Mouse (Mus musculus) liver, postnatal 0 days (tissue): Measurements from ENCODE around the gene Clic4. TPM values are rescaled to one million over a fixed set of nuclear protein-coding genes. Genes with fewer than 3 reads are reported as not detected.

Experiments
- ATAC-seq: fragments of 200-750 bp; cut with Nextera tagmentation; 2 replicates; pipeline ENCODE4 v1.8.0; 2017; ENCODE audit warnings: mild to moderate bottlenecking, moderate library complexity
- DNase-seq: peaks from one replicate; pipeline ENCODE4 v3.0.0-alpha.2; 2016
- H3K27ac ChIP-seq: fragments of 300-500 bp; sonication (generic); 2 replicates; pipeline ENCODE4 v1.5.1; 2014; ENCODE audit warnings: antibody characterized with exemption, moderate library complexity, mild to moderate bottlenecking, low read depth
- H3K27me3 ChIP-seq: fragments of 300-500 bp; sonication (generic); 2 replicates; pipeline ENCODE4 v1.6.1; 2014; ENCODE audit warnings: low read length, control low read depth, mixed read lengths; ENCODE audit not compliant: insufficient read depth
- H3K36me3 ChIP-seq: fragments of 300-500 bp; sonication (generic); replicated peaks from 2 replicates; pipeline ENCODE4 v1.6.1; 2014; ENCODE audit warnings: mild to moderate bottlenecking, control low read depth, low read length, moderate library complexity, mixed read lengths; ENCODE audit not compliant: insufficient read depth
- H3K4me1 ChIP-seq: fragments of 300-500 bp; sonication (generic); 2 replicates; pipeline ENCODE4 v1.6.1; 2014; ENCODE audit warnings: antibody characterized with exemption, mild to moderate bottlenecking, control low read depth; ENCODE audit not compliant: insufficient read depth
- H3K4me2 ChIP-seq: fragments of 300-500 bp; sonication (generic); 2 replicates; pipeline ENCODE4 v1.6.1; 2014; ENCODE audit warnings: low read depth, mild to moderate bottlenecking, low read length, moderate library complexity, mixed read lengths
- H3K4me3 ChIP-seq: fragments of 300-500 bp; sonication (generic); 2 replicates; pipeline ENCODE4 v1.5.1; 2014; ENCODE audit warnings: low read depth, low read length
- H3K9ac ChIP-seq: fragments of 300-500 bp; sonication (generic); replicated peaks from 2 replicates; pipeline ENCODE4 v1.6.1; 2014; ENCODE audit warnings: mild to moderate bottlenecking, moderate library complexity
- H3K9me3 ChIP-seq: fragments of 300-500 bp; sonication (generic); 2 replicates; pipeline ENCODE4 v1.6.1; 2016; ENCODE audit warnings: mild to moderate bottlenecking, control low read depth, low read length, mixed read lengths
- CTCF ChIP-seq: sonication (generic); IDR thresholded peaks from 2 replicates; pipeline ENCODE4 v1.5.1; 2016; ENCODE audit warnings: antibody characterized with exemption, low read depth
- EP300 ChIP-seq: IDR thresholded peaks from 2 replicates; pipeline ENCODE4 v1.6.1; 2016; ENCODE audit warnings: antibody characterized with exemption, low read depth, mild to moderate bottlenecking
- WGBS: fragments of 180-500 bp; shearing (Covaris S2); extraction: QIAGEN DNeasy Blood & Tissue Kit; methylation state at CpG from one replicate; pipeline ENCODE4 v1.1.7; 2014; ENCODE audit not compliant: insufficient replicate concordance; 5-methylcytosine and 5-hydroxymethylcytosine counted together
- polyA plus RNA-seq: library from polyadenylated mRNA; unstranded; fragments of >200 nt; fragmentation: Nextera tagmentation; extraction: Ambion mirVana; gene quantifications from 2 replicates; pipeline ENCODE4 v1.2.1, GENCODE M21; 2015

Clic4 gene
- polyA plus RNA-seq, 1 experiment from 2014 or later = 64.6 TPM

DNA sequence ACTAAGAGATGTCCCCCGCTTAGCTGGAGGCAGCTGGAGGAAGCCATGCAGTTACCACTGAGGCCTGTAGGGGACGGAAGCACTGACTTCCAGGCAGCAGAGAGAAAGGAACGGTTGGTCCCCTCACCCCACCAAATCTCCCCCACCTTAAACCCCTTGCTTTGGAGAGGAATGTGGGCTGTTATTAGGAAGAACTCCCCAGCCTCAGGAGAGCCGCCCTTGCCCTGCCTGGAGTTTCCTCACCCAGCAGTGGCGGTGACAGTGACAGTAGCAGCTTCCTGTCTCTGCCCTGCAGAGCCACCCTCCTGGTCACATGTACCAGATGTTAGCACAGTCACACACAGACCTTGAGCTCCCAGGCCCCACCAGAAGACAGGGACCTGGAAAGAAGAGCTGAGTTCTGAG lies 93.5 kb downstream of the Clic4 start:
- H3K9ac ChIP-seq = no peak overlapping the region
- peak; percentile 53 for DNase-seq
- ATAC-seq = peak; percentile 48; the same call in 1 of the 2 replicates
- peaks cover 6% of the 10 kb centered on the region; the same call in 1 of the 2 replicates for H3K4me1 ChIP-seq
- TF ChIP-seq CTCF (peak; percentile 68), EP300 (no peak)
- no peak overlapping the region for H3K4me3 ChIP-seq
- no peaks in the 10 kb centered on the region for H3K36me3 ChIP-seq
- 12% methylated on average over 5 of the region's 5 CpGs for whole genome bisulfite sequencing
- no peaks in the 10 kb centered on the region for H3K9me3 ChIP-seq
- 0 out of 2 replicates have a peak, but pooled peaks cover 4% of the 10 kb centered on the region for H3K27me3 ChIP-seq
- H3K27ac ChIP-seq = peak overlapping the region; percentile 11; the same call in 1 of the 2 replicates
- H3K4me2 ChIP-seq = 0 out of 2 replicates have a peak overlapping the region, but pooled peaks have one; percentile 27

DNA sequence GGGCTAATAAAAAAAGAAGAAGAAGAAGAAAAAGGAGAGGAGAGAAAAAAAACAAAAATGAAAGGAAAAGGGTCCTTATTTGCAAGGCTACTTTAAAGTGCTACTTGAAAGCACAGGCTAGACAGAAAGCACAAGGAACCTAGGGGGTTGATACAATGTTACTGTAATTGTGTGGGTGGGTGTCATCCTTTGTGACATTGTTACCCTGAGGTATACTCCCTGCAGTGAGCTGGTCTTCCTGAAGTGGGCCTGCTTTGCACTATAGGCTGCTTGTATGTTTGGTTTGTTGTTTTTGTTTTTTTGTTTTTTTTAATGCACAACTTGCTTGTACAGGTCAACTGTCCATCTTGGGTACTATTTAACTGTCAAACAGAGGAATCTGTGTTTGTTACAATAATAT lies 95.0 kb downstream of the Clic4 start:
- no peak for TF ChIP-seq CTCF
- no peak for TF ChIP-seq EP300
- no peak overlapping the region for H3K4me3 ChIP-seq
- H3K27ac ChIP-seq = no peak overlapping the region
- H3K9ac ChIP-seq = no peak overlapping the region
- no peaks in the 10 kb centered on the region for H3K9me3 ChIP-seq
- ATAC-seq (no peak), DNase-seq (no peak)
- no peak overlapping the region for H3K4me2 ChIP-seq
- H3K4me1 ChIP-seq = peaks cover 6% of the 10 kb centered on the region; the same call in 1 of the 2 replicates
- H3K27me3 ChIP-seq = 0 out of 2 replicates have a peak, but pooled peaks cover 4% of the 10 kb centered on the region
- H3K36me3 ChIP-seq = no peaks in the 10 kb centered on the region

DNA sequence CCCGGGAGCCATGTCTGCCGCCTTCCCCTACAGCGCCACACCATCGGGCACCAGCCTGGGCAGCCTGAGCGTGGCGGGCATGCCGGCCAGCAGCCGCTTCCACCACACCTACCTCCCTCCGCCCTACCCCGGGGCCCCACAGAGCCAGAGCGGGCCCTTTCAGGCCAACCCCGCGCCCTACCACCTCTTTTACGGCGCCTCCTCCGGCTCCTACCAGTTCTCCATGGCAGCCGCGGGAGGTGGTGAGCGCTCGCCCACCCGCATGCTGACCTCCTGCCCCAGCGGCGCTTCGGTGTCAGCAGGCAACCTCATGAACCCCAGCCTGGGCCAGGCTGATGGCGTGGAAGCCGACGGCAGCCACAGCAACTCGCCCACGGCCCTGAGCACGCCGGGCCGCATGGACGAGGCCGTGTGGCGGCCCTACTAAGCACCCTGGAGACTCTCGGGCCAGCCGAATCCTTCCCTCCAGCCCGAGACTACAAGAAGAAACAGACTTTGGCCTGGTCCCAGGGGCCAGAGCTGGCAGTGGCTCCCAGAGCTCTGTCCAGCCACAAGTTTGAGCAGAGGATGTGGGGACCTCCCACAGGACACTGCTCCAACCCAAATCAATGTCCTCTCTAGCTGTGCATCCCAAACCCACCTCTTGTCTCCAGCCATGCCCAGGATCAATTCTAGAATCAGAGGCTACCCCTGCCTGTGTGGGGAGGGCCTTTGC lies 97.1 kb downstream of the Clic4 start:
- DNase-seq = no peak
- Histone ChIP-seq H3K9me3 (no peaks in the 10 kb centered on the region), H3K27ac (no peak overlapping the region), H3K4me2 (0 out of 2 replicates have a peak overlapping the region, but pooled peaks have one; percentile 13), H3K4me3 (no peak overlapping the region), H3K4me1 (peaks cover 6% of the 10 kb centered on the region; the same call in 1 of the 2 replicates), H3K27me3 (0 out of 2 replicates have a peak, but pooled peaks cover 4% of the 10 kb centered on the region), H3K36me3 (no peaks in the 10 kb centered on the region), H3K9ac (no peak overlapping the region)
- WGBS = 62% methylated on average over 38 of the region's 38 CpGs
- TF ChIP-seq EP300 (no peak), CTCF (no peak)
- no peak for ATAC-seq

DNA sequence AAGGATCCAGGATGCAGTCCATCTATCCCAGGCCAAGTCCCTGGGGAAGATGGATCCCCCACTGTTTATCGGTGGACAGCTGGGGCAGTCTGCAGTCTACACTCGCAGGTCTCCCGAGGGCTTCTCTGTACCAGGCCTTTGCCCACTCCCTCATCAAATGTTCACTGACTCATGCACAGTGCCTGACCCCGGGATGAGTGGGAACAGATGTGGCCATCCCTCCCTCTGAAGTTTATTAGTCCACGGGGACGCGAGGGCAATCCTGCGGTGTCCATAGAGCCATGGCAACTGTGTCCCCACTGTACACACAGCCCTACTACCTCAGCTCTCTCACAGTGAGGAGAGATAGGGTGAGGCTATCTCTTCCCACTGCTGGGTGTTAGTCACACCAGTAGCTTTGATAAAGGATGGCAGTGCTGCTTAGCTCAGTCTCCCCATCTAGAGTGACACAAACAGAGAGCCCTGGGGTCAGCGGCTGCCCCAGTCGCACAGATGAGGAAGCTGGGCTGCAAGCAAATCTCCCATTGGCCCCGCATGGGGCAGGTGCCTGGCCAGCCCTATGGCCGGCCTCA lies 101.2 kb downstream of the Clic4 start:
- 0 out of 2 replicates have a peak, but pooled peaks have one; percentile 28 for ATAC-seq
- 63% methylated on average over 12 of the region's 12 CpGs for WGBS

DNA sequence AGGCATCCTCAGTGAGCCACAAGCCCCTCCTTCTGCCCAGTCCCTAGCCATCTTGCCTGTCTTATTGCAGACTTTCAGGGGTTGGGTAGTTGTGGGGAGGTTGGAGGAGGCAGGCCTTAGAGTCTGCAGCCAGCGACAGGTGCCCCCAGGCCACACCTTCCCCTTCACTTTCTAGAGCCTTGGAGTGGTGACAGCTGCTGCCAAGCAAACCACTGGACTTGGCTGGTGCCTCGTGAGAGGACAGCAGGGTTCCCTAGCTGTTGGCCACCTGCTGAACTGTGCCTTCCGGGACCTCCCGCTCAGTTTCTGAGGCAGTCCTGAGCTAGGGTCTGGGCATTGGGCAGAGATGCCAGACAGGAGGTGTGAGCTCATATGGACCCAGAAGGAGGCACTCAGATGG lies 103.1 kb downstream of the Clic4 start:
- H3K4me1 ChIP-seq = peaks cover 3% of the 10 kb centered on the region; the same call in 1 of the 2 replicates
- peaks cover 27% of the 10 kb centered on the region for H3K27me3 ChIP-seq
- ATAC-seq (no peak), DNase-seq (no peak)
- no peak overlapping the region for H3K9ac ChIP-seq
- H3K36me3 ChIP-seq = no peaks in the 10 kb centered on the region
- H3K4me3 ChIP-seq = no peak overlapping the region
- no peaks in the 10 kb centered on the region for H3K9me3 ChIP-seq
- H3K27ac ChIP-seq = no peak overlapping the region
- TF ChIP-seq EP300 = no peak
- no peak for TF ChIP-seq CTCF
- H3K4me2 ChIP-seq = no peak overlapping the region
- 76% methylated on average over 4 of the region's 4 CpGs for WGBS

More for the DNA sequence above, 101.2 kb downstream of the Clic4 start:
- TF ChIP-seq EP300 = no peak
- TF ChIP-seq CTCF = no peak
- no peak overlapping the region for H3K4me3 ChIP-seq
- no peak for DNase-seq
- no peak overlapping the region for H3K9ac ChIP-seq
- H3K4me2 ChIP-seq = no peak overlapping the region
- peaks cover 19% of the 10 kb centered on the region for H3K27me3 ChIP-seq
- H3K27ac ChIP-seq = no peak overlapping the region
- no peaks in the 10 kb centered on the region for H3K9me3 ChIP-seq
- H3K4me1 ChIP-seq = peaks cover 3% of the 10 kb centered on the region; the same call in 1 of the 2 replicates
- no peaks in the 10 kb centered on the region for H3K36me3 ChIP-seq

DNA sequence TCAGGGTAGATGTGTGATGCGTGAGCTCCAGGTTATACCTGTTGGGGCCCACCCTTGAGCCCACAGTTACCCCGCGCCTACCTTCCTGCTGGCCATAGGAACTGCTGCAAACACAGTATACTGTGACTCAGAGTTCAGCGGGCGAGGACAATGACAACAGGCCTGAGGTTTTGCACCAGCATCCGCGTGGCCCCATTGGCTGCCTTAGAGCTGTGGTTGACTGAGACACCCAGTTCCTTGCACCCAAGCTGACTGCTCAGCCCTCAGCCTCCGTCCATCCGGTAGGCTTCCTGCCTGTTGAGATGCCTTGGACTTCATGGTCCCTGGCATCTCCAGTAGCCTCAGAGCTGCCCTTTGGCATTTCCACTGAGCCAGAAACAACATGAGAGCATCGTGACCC lies 103.5 kb downstream of the Clic4 start:
- WGBS = 78% methylated on average over 10 of the region's 10 CpGs
- Histone ChIP-seq H3K9me3 (no peaks in the 10 kb centered on the region), H3K9ac (no peak overlapping the region), H3K36me3 (no peaks in the 10 kb centered on the region), H3K27ac (no peak overlapping the region), H3K4me3 (no peak overlapping the region), H3K27me3 (peaks cover 27% of the 10 kb centered on the region), H3K4me2 (no peak overlapping the region), H3K4me1 (peaks cover 3% of the 10 kb centered on the region; the same call in 1 of the 2 replicates)
- DNase-seq = no peak
- ATAC-seq = no peak
- TF ChIP-seq CTCF = no peak
- no peak for TF ChIP-seq EP300
